Mouse (Mus musculus) lung, postnatal 0 days (tissue): ENCODE data around the gene Olfr718-ps1.

Experiments used
- CTCF ChIP-seq: IDR thresholded peaks from 2 replicates; pipeline ENCODE4 v1.5.1; 2016; ENCODE audit warnings: antibody characterized with exemption, mild to moderate bottlenecking
- EP300 ChIP-seq: IDR thresholded peaks from 2 replicates; pipeline ENCODE4 v1.6.1; 2016; ENCODE audit warnings: antibody characterized with exemption, mild to moderate bottlenecking, control low read depth

DNA sequence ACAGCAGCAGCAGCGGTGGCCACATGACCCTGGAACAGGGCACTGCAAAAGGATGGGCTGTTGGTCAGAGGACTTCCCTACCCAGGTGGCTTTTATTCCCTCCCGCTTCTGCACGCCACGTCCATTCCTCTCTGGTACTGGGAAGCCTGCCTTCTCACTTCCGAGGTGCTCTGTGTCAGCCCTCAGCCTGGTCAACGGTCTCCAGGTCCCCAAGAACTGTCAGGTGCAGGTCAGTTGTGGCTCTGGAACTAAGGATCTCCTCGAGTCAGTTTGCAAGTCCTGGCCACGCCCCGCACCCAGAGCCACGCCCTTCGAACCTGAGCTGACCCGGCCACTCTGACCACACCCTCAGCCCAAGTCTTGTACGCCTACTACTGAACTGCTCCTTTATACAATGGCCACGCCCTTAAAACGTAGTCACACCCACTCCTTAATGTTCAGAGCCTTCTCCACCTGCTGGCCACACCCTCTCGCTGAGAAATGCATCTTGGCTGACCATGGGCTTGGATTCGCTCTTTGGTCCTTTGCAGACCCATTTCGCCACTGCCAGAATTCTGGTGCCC, 18.2 kb upstream of the Olfr718-ps1 start:
- no peak for TF ChIP-seq EP300
- peak; percentile 19; the same call in 1 of the 2 replicates for TF ChIP-seq CTCF
